Mouse (Mus musculus): ENCODE measurements around the gene Tln2.
A peak's percentile ranks its signal among the peaks of the same experiment; 100 is the strongest.

Tln2 gene

GRCm38 (mm10) chr9:67559603-67560002 is at the start of gene Tln2:
Gene Tln2, minus strand, starts transcription at chr9:67559703.
- no peak for DNase-seq (ENCODE audit: low read depth, low spot score)

GRCm38 (mm10) chr9:67609226-67609625 is 49.7 kb upstream of the Tln2 start:
- no peak for DNase-seq (ENCODE audit: low read depth, low spot score)

- DNase-seq (ENCODE audit: low read depth, low spot score), result no peak
Observed at GRCm38 (mm10) chr9:67607786-67608366, 48.4 kb upstream of the Tln2 start.

- no peak for DNase-seq (ENCODE audit: low read depth, low spot score)
Observed at GRCm38 (mm10) chr9:67607268-67607667, 47.8 kb upstream of the Tln2 start.

GRCm38 (mm10) chr9:67605867-67606435 is 46.4 kb upstream of the Tln2 start:
- DNase-seq (ENCODE audit: low read depth, low spot score), result no peak

GRCm38 (mm10) chr9:67604940-67605339 is 45.4 kb upstream of the Tln2 start:
- no peak for DNase-seq (ENCODE audit: low read depth, low spot score)

- no peak for DNase-seq (ENCODE audit: low read depth, low spot score)
Observed at GRCm38 (mm10) chr9:67602347-67602746, 42.8 kb upstream of the Tln2 start.

GRCm38 (mm10) chr9:67595221-67595620 is 35.7 kb upstream of the Tln2 start:
- DNase-seq (ENCODE audit: low read depth, low spot score), result no peak

GRCm38 (mm10) chr9:67593469-67594141 is 34.1 kb upstream of the Tln2 start:
- no peak for DNase-seq (ENCODE audit: low read depth, low spot score)

- no peak for DNase-seq (ENCODE audit: low read depth, low spot score)
Observed at GRCm38 (mm10) chr9:67592726-67593125, 33.2 kb upstream of the Tln2 start.

GRCm38 (mm10) chr9:67587111-67587510 is 27.6 kb upstream of the Tln2 start:
- DNase-seq (ENCODE audit: low read depth, low spot score), result no peak

GRCm38 (mm10) chr9:67586489-67586888 is 27.0 kb upstream of the Tln2 start:
- no peak for DNase-seq (ENCODE audit: low read depth, low spot score)

- DNase-seq (ENCODE audit: low read depth, low spot score), result no peak
Observed at GRCm38 (mm10) chr9:67584871-67585270, 25.4 kb upstream of the Tln2 start.

- DNase-seq (ENCODE audit: low read depth, low spot score), result no peak
Observed at GRCm38 (mm10) chr9:67581581-67582280, 22.2 kb upstream of the Tln2 start.

GRCm38 (mm10) chr9:67579541-67579940 is 20.0 kb upstream of the Tln2 start:
- DNase-seq (ENCODE audit: low read depth, low spot score), result no peak

- DNase-seq (ENCODE audit: low read depth, low spot score), result no peak
Observed at GRCm38 (mm10) chr9:67574721-67575248, 15.3 kb upstream of the Tln2 start.

- DNase-seq (ENCODE audit: low read depth, low spot score), result no peak
Observed at GRCm38 (mm10) chr9:67573683-67573979, 14.1 kb upstream of the Tln2 start.

GRCm38 (mm10) chr9:67572790-67573682 is 13.5 kb upstream of the Tln2 start:
- no peak for DNase-seq (ENCODE audit: low read depth, low spot score)

- no peak for DNase-seq (ENCODE audit: low read depth, low spot score)
Observed at GRCm38 (mm10) chr9:67565801-67566258, 6.3 kb upstream of the Tln2 start.

GRCm38 (mm10) chr9:67549811-67550501 is 9.5 kb downstream of the Tln2 start:
- DNase-seq (ENCODE audit: low read depth, low spot score), result no peak

GRCm38 (mm10) chr9:67549332-67549731 is 10.2 kb downstream of the Tln2 start:
- peak; percentile 46 for DNase-seq (ENCODE audit: low read depth, low spot score)
